19 mouse cellular contexts compared by ENCODE assay signal in genomic region chr1:74704156-74704555, GRCm38 (mm10). TPM values are rescaled to one million over a fixed set of nuclear protein-coding genes. Genes with fewer than 3 reads are reported as not detected.
"Had no signal": no experiment of that assay in that cellular context is flagged by ENCODE, and none has a peak within 500 bp of the region (broad histone marks: within the 10 kb centered on the region; RNA-seq: fewer than 3 reads in every experiment).

No protein-coding gene starts in this region.

- H3K27me3 ChIP-seq: limb, embryonic 15.5 days; liver, embryonic 12.5 days; lung, embryonic 15.5 days; midbrain, embryonic 12.5 days; neural tube, embryonic 13.5 days had no signal

- H3K9me3 ChIP-seq: limb, embryonic 15.5 days; liver, embryonic 12.5 days; lung, embryonic 15.5 days; midbrain, embryonic 12.5 days; neural tube, embryonic 13.5 days had no signal

- H3K9ac ChIP-seq: limb, embryonic 15.5 days; liver, embryonic 12.5 days; lung, embryonic 15.5 days; midbrain, embryonic 12.5 days; neural tube, embryonic 13.5 days had no signal

- ATAC-seq: liver, embryonic 12.5 days; midbrain, embryonic 16.5 days had no signal

- H3K27ac ChIP-seq: limb, embryonic 15.5 days; liver, embryonic 12.5 days; lung, embryonic 15.5 days; macrophage; midbrain, embryonic 12.5 days; neural tube, embryonic 13.5 days had no signal

- H3K4me3 ChIP-seq: limb, embryonic 15.5 days; liver, embryonic 12.5 days; lung, embryonic 15.5 days; megakaryocyte, embryonic 14.5 days; midbrain, embryonic 12.5 days; neural tube, embryonic 13.5 days had no signal

- H3K4me2 ChIP-seq: limb, embryonic 15.5 days; liver, embryonic 12.5 days; lung, embryonic 15.5 days; midbrain, embryonic 12.5 days; neural tube, embryonic 13.5 days had no signal

- H3K4me1 ChIP-seq: limb, embryonic 15.5 days; liver, embryonic 12.5 days; lung, embryonic 15.5 days; midbrain, embryonic 12.5 days; neural tube, embryonic 13.5 days had no signal

- DNase-seq: kidney, adult 11 months; kidney, adult 9 months; kidney, postnatal 14 days; lung, postnatal 14 days; retina, postnatal 1 day; right cerebral cortex, postnatal 4 days; spleen, adult 18-20 months; thymus, postnatal 4 days had no signal

RNA-seq across cellular contexts. Expression of gene Prkag3, which starts 44.9 kb away (rescaled TPM):
- total RNA-seq: layer of hippocampus, postnatal 25 days; left cerebral cortex, postnatal 14 days had no signal
- polyA plus RNA-seq: limb, embryonic 11.5 days; liver, embryonic 12.5 days; macrophage; midbrain, embryonic 12.5 days; midbrain, embryonic 16.5 days; neural tube, embryonic 13.5 days had no signal
